Mouse (Mus musculus) midbrain, embryonic 11.5 days (tissue): ENCODE measurements around the gene Oaz2. TPM values are rescaled to one million over a fixed set of nuclear protein-coding genes. Genes with fewer than 3 reads are reported as not detected.

Experiments used
- ATAC-seq: fragments of 200-750 bp; cut with Nextera tagmentation; 2 replicates; pipeline ENCODE4 v1.8.0; 2017; ENCODE audit warnings: moderate TSS enrichment, moderate library complexity; ENCODE audit not compliant: low FRiP score
- DNase-seq: peaks from one replicate; pipeline ENCODE4 v3.0.0; 2015; ENCODE audit warnings: low spot score; ENCODE audit errors: missing footprints
- H3K27ac ChIP-seq: fragments of 300-500 bp; sonication (generic); 2 replicates; pipeline ENCODE4 v1.5.1; 2014; ENCODE audit warnings: low read depth, low read length
- H3K27me3 ChIP-seq: fragments of 300-500 bp; sonication (generic); 2 replicates; pipeline ENCODE4 v1.6.1; 2014; ENCODE audit warnings: mild to moderate bottlenecking, low read length, moderate library complexity, mixed read lengths; ENCODE audit not compliant: control insufficient read depth, insufficient read depth
- H3K36me3 ChIP-seq: fragments of 300-500 bp; sonication (generic); 2 replicates; pipeline ENCODE4 v1.6.1; 2014; ENCODE audit warnings: mild to moderate bottlenecking, low read length, moderate library complexity, mixed read lengths; ENCODE audit not compliant: control insufficient read depth, insufficient read depth
- H3K4me1 ChIP-seq: fragments of 300-500 bp; sonication (generic); 2 replicates; pipeline ENCODE4 v1.6.1; 2014; ENCODE audit warnings: low read length; ENCODE audit not compliant: control insufficient read depth, insufficient read depth
- H3K4me2 ChIP-seq: fragments of 300-500 bp; sonication (generic); 2 replicates; pipeline ENCODE4 v1.6.1; 2014; ENCODE audit warnings: mild to moderate bottlenecking, moderate library complexity
- H3K4me3 ChIP-seq: fragments of 300-500 bp; sonication (generic); 2 replicates; pipeline ENCODE4 v1.5.1; 2014; ENCODE audit warnings: low read depth, low read length
- H3K9ac ChIP-seq: fragments of 300-500 bp; sonication (generic); 2 replicates; pipeline ENCODE4 v1.6.1; 2014; ENCODE audit warnings: low read length
- H3K9me3 ChIP-seq: fragments of 300-500 bp; sonication (generic); 2 replicates; pipeline ENCODE4 v1.6.1; 2016; ENCODE audit warnings: low read length; ENCODE audit not compliant: control insufficient read depth
- WGBS: fragments of 180-500 bp; shearing (Covaris S2); extraction: QIAGEN DNeasy Blood & Tissue Kit; methylation state at CpG from one replicate; pipeline ENCODE4 v1.1.7; 2014; 5-methylcytosine and 5-hydroxymethylcytosine counted together
- polyA plus RNA-seq: library from polyadenylated mRNA; unstranded; fragments of >200 nt; fragmentation: Nextera tagmentation; extraction: Ambion mirVana; gene quantifications from 2 replicates; pipeline ENCODE4 v1.2.1, GENCODE M21; 2014

The Oaz2 gene
- polyA plus RNA-seq, 1 experiment from 2014 or later: 215 TPM

DNA sequence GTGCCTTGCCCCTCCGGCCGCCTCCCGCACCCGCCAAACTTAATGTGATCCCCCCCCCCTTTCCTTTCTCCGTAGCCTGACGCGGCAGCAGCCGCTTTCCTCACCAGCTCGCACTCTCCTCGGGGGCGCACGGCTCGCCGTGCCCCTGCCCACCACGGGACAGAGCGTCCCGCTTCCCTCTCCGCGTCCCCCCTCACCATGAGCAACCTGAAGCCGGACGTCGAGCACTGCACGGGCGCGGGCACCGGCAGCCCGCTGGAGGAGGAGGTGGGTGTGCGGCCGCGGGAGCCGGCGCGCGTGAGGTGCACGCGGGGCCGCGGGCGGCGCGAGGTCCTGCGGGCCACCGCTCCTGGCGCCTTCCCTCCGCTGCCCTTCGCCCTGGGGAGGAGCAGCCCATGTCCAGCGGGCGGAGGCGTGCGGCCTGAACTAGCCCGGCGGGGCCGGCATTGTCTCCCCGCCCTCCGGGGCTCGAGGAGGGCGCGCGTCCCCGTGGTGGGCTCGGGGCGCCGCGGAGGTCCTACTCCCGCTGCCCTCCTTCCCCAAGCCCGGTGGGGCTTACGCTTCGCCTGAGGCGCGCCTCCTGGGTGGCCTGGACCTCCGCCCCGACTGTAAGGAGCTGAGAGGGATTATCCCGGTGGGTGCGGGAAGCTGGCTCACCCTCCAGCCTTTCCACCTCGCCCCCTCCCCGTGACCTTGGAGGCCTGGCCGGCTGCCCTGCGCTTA is 37.0 kb upstream of the Oaz2 start:
- DNase-seq: peak; percentile 96
- H3K4me2 ChIP-seq: peak overlapping the region; percentile 90
- peak overlapping the region; percentile 41; the same call in 1 of the 2 replicates for H3K27ac ChIP-seq
- H3K4me1 ChIP-seq: peaks cover 19% of the 10 kb centered on the region
- peaks cover 30% of the 10 kb centered on the region for H3K27me3 ChIP-seq
- peak overlapping the region; percentile 63 for H3K4me3 ChIP-seq
- H3K9ac ChIP-seq: peak overlapping the region; percentile 75
- H3K36me3 ChIP-seq: no peaks in the 10 kb centered on the region
- ATAC-seq: peak; percentile 88
- WGBS: under 1% methylated on average over 64 of the region's 78 CpGs
- H3K9me3 ChIP-seq: no peaks in the 10 kb centered on the region

DNA sequence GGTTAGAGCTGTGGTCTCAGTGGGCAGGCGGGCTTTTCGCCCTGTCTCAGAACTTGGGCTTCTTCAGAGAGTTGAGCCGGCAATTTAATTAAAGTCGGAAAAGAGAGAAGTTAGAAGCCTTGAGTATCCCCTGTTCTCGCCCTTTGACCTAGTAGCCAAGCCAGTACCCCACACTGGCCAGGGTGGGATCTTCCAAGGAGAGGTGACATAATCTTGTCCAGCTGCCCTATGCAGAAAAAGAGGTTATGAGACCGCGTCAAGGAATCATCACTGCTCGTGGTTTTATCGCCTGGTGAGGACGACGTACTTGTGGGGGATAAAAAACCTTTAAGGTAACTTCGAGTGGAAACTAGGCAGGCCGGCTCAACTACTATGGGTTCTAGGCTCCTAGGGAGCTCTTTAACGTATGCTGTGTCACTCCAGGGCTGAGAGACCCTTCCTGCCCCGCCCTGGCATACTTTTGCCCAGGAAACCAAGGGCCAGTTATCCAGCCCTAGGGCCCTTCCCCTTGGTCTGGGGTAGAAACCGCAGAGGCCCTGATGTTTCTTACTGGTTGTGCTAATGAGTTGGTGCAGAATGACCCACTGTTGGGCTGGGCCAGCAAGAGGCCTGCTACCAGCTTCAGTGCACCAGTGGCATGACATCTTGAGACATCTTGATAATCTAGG is 36.3 kb upstream of the Oaz2 start:
- WGBS: 7% methylated on average over 16 of the region's 16 CpGs
- H3K36me3 ChIP-seq: no peaks in the 10 kb centered on the region
- 0 out of 2 replicates have a peak, but pooled peaks have one; percentile 26 for ATAC-seq

DNA sequence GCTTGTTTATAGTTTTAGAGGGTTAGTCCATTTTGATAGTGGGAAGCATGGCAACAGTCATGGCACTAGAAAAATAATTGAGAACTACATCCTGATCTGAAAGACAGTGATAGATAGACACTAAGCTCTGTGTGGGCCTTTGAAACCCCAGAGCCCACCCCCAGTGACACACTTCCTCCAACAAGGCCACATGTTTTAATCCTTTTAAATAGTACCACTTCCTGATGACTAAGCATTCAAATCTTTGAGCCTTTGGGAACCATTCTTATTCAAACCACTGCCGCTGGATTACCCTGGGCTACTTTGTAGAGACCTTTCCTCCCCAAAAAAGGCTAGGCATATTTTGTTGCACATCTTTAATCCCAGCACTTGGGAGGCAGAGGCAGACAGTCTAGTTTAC is 32.0 kb upstream of the Oaz2 start:
- ATAC-seq: no peak
- H3K9me3 ChIP-seq: no peaks in the 10 kb centered on the region
- no peak for DNase-seq
- H3K27me3 ChIP-seq: peaks cover 10% of the 10 kb centered on the region
- no peak overlapping the region for H3K4me3 ChIP-seq
- no peak overlapping the region for H3K9ac ChIP-seq
- no peaks in the 10 kb centered on the region for H3K36me3 ChIP-seq
- WGBS: 51% methylated on average over 1 of the region's 1 CpGs
- H3K4me1 ChIP-seq: peaks cover 8% of the 10 kb centered on the region
- H3K27ac ChIP-seq: no peak overlapping the region
- H3K4me2 ChIP-seq: no peak overlapping the region

More for the DNA sequence above, 36.3 kb upstream of the Oaz2 start:
- Histone ChIP-seq H3K27ac (no peak overlapping the region), H3K27me3 (peaks cover 30% of the 10 kb centered on the region), H3K4me3 (peak overlapping the region; percentile 63), H3K9me3 (no peaks in the 10 kb centered on the region), H3K9ac (peak overlapping the region; percentile 75), H3K4me2 (peak overlapping the region; percentile 90), H3K4me1 (peaks cover 19% of the 10 kb centered on the region)
- DNase-seq: peak; percentile 95

DNA sequence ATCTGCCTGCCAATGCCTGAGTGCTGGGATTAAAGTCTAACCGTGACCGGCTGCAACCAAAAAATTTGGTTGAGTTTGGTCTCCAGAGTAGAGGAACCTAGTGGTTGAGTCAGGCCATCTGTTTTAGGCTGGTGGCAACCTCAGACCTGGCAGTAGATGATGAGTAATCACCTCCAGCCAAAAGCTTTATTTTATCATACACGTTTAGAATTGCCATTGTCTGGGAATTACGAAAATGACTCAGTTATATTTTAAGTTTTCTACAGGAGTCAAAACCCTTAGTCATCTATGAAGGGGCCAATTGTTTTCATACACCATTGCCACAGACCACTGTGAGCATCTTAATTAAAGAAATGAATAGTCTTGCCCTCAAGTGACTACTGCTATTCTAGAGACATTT is 30.9 kb upstream of the Oaz2 start:
- 87% methylated on average over 4 of the region's 4 CpGs for WGBS
- ATAC-seq (no peak), DNase-seq (no peak)
- H3K9ac ChIP-seq: no peak overlapping the region
- no peaks in the 10 kb centered on the region for H3K36me3 ChIP-seq
- no peaks in the 10 kb centered on the region for H3K9me3 ChIP-seq
- peaks cover 13% of the 10 kb centered on the region for H3K4me1 ChIP-seq
- no peak overlapping the region for H3K4me2 ChIP-seq
- H3K4me3 ChIP-seq: no peak overlapping the region
- H3K27ac ChIP-seq: no peak overlapping the region
- H3K27me3 ChIP-seq: peaks cover under 1% of the 10 kb centered on the region

DNA sequence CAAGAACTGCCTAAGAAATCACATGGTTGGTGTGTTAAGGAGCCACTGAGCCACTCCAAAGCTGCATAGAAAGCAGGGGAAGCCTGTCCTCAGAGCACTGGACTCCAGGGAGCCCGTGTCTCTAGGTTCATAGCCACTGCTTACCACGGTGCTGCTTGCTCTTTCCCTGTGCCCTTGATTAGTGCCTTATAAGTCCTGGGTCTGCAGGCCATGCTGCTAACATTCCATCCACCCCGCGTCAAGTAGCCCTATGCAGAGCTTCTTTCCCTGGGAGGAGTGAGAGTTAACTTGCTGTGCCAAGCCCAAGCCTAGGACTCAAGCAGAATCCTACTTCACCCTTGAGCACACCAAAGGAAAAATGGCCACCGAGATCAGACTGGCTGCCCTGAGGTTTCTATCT is 28.7 kb upstream of the Oaz2 start:
- no peak for ATAC-seq

DNA sequence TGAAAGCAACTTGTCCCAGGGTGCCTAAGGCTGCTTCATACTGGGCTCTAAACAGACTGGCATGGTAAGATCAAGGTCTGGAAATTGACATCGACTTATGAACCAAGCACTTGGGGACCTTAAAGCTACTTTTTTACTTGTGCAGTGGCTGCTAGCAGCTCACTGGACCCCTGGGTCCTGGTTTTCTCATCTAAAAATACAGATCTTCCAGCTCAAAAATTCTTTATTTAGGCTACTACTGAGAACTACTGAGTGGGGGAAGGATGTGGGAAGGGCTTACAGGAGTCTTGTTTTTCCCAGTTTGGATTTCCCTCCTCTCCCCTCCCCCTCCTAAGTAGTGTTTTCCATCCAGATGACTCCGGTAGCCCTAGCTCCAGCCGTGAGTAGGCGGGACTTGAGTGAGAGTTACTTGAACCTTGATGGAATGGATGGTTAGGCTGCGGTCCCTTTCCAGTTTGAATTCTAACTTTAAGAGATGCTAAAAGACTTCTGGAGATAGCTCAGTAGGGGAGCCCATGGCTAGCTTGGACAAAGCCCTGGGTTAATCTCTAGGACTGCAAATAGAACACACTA is 26.9 kb upstream of the Oaz2 start:
- H3K9ac ChIP-seq: 0 out of 2 replicates have a peak overlapping the region, but pooled peaks have one; percentile 12
- peak; percentile 89 for DNase-seq
- WGBS: 4% methylated on average over 5 of the region's 5 CpGs
- H3K27ac ChIP-seq: no peak overlapping the region
- no peaks in the 10 kb centered on the region; the same call in 1 of the 2 replicates for H3K27me3 ChIP-seq
- H3K9me3 ChIP-seq: no peaks in the 10 kb centered on the region
- no peak overlapping the region for H3K4me3 ChIP-seq
- peaks cover 13% of the 10 kb centered on the region for H3K4me1 ChIP-seq
- no peak for ATAC-seq
- no peak overlapping the region; the same call in 1 of the 2 replicates for H3K4me2 ChIP-seq
- no peaks in the 10 kb centered on the region for H3K36me3 ChIP-seq

More for the DNA sequence above, 28.7 kb upstream of the Oaz2 start:
- Histone ChIP-seq H3K4me2 (no peak overlapping the region), H3K27ac (no peak overlapping the region), H3K9ac (no peak overlapping the region), H3K4me1 (peaks cover 13% of the 10 kb centered on the region), H3K27me3 (no peaks in the 10 kb centered on the region; the same call in 1 of the 2 replicates), H3K4me3 (no peak overlapping the region), H3K36me3 (no peaks in the 10 kb centered on the region), H3K9me3 (no peaks in the 10 kb centered on the region)
- no peak for DNase-seq
- WGBS: 61% methylated on average over 5 of the region's 5 CpGs

DNA sequence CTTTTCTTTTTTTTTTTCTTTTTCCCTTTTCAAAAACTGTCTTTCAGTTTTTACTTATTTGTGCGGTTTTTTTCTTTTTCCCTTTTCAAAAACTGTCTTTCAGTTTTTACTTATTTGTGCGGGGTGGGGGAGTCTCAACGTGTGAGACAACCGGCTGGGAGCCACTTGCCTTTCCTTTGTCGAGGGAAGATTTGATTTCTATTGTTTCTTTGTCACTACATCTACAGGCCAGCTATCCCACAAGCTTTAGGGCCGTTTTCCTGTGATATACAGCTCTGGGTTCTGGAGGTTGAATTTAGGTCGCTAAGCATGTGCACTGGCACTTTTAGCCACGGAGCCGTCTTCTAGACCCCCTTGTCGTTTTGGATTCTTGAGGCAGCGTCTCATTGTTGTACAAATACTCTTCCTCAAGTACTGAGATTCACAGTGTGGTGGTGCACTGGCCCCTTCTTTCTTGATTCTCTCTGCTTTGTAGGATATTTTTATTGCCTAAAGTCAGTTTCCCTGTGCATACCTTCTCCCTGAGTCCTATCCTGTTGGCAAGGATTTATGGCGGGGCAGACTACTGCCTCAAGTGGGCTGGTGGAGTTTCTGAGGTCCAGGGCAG is 26.3 kb upstream of the Oaz2 start:
- H3K9me3 ChIP-seq: no peaks in the 10 kb centered on the region
- no peak overlapping the region for H3K4me3 ChIP-seq
- H3K4me2 ChIP-seq: peak overlapping the region; percentile 25
- 8% methylated on average over 12 of the region's 12 CpGs for WGBS
- peaks cover 13% of the 10 kb centered on the region for H3K4me1 ChIP-seq
- H3K27ac ChIP-seq: no peak overlapping the region
- DNase-seq (peak; percentile 90), ATAC-seq (no peak)
- H3K36me3 ChIP-seq: no peaks in the 10 kb centered on the region
- H3K27me3 ChIP-seq: no peaks in the 10 kb centered on the region; the same call in 1 of the 2 replicates
- 0 out of 2 replicates have a peak overlapping the region, but pooled peaks have one; percentile 24 for H3K9ac ChIP-seq

DNA sequence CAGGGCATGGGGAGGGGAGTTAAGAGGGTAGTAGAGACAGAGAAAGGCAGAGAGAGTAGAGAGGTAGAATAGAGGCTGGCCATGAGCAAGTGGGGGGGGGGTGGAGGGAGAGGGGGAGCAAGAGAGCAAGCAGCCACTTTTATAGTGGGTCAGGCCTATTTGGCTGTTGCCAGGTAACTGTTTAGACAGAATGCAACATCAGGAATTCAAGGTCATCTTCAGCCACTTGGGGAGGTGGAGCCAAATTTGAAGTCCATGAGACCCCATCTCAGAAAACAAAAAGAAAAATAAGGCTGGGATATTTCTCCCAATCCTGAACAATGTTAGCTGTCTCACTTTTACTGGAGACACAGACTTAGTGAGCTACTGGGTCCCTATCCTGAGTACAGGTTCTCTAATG is 25.3 kb upstream of the Oaz2 start:
- no peaks in the 10 kb centered on the region for H3K9me3 ChIP-seq
- peaks cover 13% of the 10 kb centered on the region for H3K4me1 ChIP-seq
- no peak for ATAC-seq
- H3K36me3 ChIP-seq: no peaks in the 10 kb centered on the region
- H3K4me3 ChIP-seq: no peak overlapping the region
- H3K4me2 ChIP-seq: no peak overlapping the region
- no peak overlapping the region for H3K27ac ChIP-seq
- H3K27me3 ChIP-seq: no peaks in the 10 kb centered on the region; the same call in 1 of the 2 replicates
- no peak overlapping the region for H3K9ac ChIP-seq
- DNase-seq: no peak
